Mouse (Mus musculus): ENCODE results near the gene Gm28171.
"Not testable (repeated sequence)": the region's sequence is repeated elsewhere in the genome, so short reads cannot be mapped to it uniquely, and the experiment has no call there.

Gm28171 gene

DNA sequence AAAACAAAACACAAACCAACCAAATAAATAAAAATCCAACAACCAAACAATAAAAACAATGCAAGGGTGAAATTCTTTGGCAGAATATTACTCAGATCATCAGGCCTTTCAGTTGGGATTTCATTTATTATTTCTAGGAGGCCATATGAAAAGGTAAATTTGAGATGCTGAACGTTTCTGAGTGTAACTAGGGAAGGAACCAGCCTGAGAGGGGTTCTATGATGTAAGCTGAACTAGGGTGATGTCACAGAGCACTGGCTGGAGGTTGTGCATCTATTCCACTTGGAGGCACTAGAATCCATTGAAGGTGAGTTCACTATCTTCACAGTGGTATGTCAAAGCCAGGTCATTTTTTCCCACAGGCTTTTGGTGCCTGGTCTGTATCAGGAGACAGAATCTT is at the start of gene Gm28171:
TSS of gene Gm28171 (plus strand) at position 301 of the 400 bp plus-strand sequence.
- DNase-seq: not testable (repeated sequence)

Measured in spleen, adult 18-20 months (tissue).